ENCODE assay signal across 11 mouse cellular contexts in genomic region chr13:99857879-99858278, GRCm38 (mm10). TPM values are rescaled to one million over a fixed set of nuclear protein-coding genes. Genes with fewer than 3 reads are reported as not detected.
A peak's percentile ranks its signal among the peaks of the same experiment; 100 is the strongest.
DNase-seq lines count a peak whose midpoint lies in the region; ATAC-seq and TF ChIP-seq lines count a peak whose summit lies in the region.
"Had no signal": no experiment of that assay in that cellular context is flagged by ENCODE, and none has a peak within 500 bp of the region (broad histone marks: within the 10 kb centered on the region; RNA-seq: fewer than 3 reads in every experiment).

No protein-coding gene starts in this region.

- no peak overlapping the region for H3K27ac ChIP-seq in cerebellum, adult 2 months (ENCODE audit: insufficient read depth, low read length)
- H3K27ac ChIP-seq in lung, postnatal 0 days (ENCODE audit: low read length): no peak overlapping the region
- no peak overlapping the region for H3K27ac ChIP-seq in heart, embryonic 10.5 days

- DNase-seq in cerebellum, postnatal 14 days: peak; percentile 37 to 50
- DNase-seq in cerebellum, adult 2 months: no peak
- DNase-seq in lung, postnatal 0 days (ENCODE audit: low spot score): peak; percentile 31
- no peak for DNase-seq in lung, adult 2 months
- DNase-seq in heart, embryonic 10.5 days (ENCODE audit: low spot score): peak; percentile 51
- no peak for DNase-seq in cerebellum, adult 11-12 months
- DNase-seq: cerebellum, adult 8-10 months had no signal

- no peaks in the 10 kb centered on the region for H3K27me3 ChIP-seq in cerebellum, adult 2 months (ENCODE audit: control insufficient read depth, insufficient read depth, low read length)
- no peaks in the 10 kb centered on the region for H3K27me3 ChIP-seq in lung, postnatal 0 days (replicated peaks; ENCODE audit: insufficient read depth, low read length)
- no peaks in the 10 kb centered on the region for H3K27me3 ChIP-seq in heart, embryonic 10.5 days (ENCODE audit: insufficient read depth, poor library complexity, severe bottlenecking)

- ATAC-seq in lung, postnatal 0 days: peak; percentile 37; the same call in 1 of the 2 replicates
- ATAC-seq in megakaryocyte progenitor cell, adult 5-6 weeks (replicated peaks; ENCODE audit: poor library complexity): peak; percentile 46; the same call in 1 of the 2 replicates
- ATAC-seq in activated CD4-positive, CD25-positive, alpha-beta regulatory T cell, adult 4 months: no peak

- no peak overlapping the region for H3K9ac ChIP-seq in lung, postnatal 0 days (replicated peaks; ENCODE audit: low read depth)

- TF ChIP-seq CTCF in cerebellum, adult 2 months (IDR thresholded peaks at IDR 0.05; ENCODE audit: borderline replicate concordance, insufficient read depth, low read depth, low read length): no peak
- no peak for TF ChIP-seq CTCF in lung, postnatal 0 days (IDR thresholded peaks at IDR 0.05)
- TF ChIP-seq CTCF in lung, adult 2 months (IDR thresholded peaks at IDR 0.05; ENCODE audit: insufficient read depth, low read length): no peak

- H3K4me3 ChIP-seq in cerebellum, adult 2 months (replicated peaks; ENCODE audit: insufficient read depth, low read depth, low read length): no peak overlapping the region
- no peak overlapping the region for H3K4me3 ChIP-seq in lung, postnatal 0 days (ENCODE audit: low read depth, low read length)
- no peak overlapping the region for H3K4me3 ChIP-seq in lung, adult 2 months (replicated peaks; ENCODE audit: extremely low read depth, low read depth, low read length)
- no peak overlapping the region for H3K4me3 ChIP-seq in heart, embryonic 10.5 days

- H3K4me1 ChIP-seq in cerebellum, adult 2 months (ENCODE audit: control insufficient read depth, insufficient read depth, low read length): no peaks in the 10 kb centered on the region
- no peaks in the 10 kb centered on the region for H3K4me1 ChIP-seq in lung, postnatal 0 days (ENCODE audit: insufficient read depth, low read depth, low read length)
- no peaks in the 10 kb centered on the region for H3K4me1 ChIP-seq in lung, adult 2 months (ENCODE audit: control insufficient read depth, insufficient read depth, low read length)
- peaks cover 7% of the 10 kb centered on the region; the same call in 1 of the 2 replicates for H3K4me1 ChIP-seq in heart, embryonic 10.5 days

- H3K36me3 ChIP-seq in lung, postnatal 0 days (ENCODE audit: insufficient read depth, low read length): no peaks in the 10 kb centered on the region
- no peaks in the 10 kb centered on the region for H3K36me3 ChIP-seq in heart, embryonic 10.5 days

- no peak for TF ChIP-seq POLR2A in cerebellum, adult 2 months (IDR thresholded peaks at IDR 0.05; ENCODE audit: borderline replicate concordance, insufficient read depth, low read length)
- TF ChIP-seq POLR2A in lung, adult 2 months (IDR thresholded peaks at IDR 0.05; ENCODE audit: borderline replicate concordance, extremely low read depth, low read depth, low read length): no peak

- H3K9me3 ChIP-seq in lung, postnatal 0 days (ENCODE audit: low read length): no peaks in the 10 kb centered on the region
- no peaks in the 10 kb centered on the region for H3K9me3 ChIP-seq in heart, embryonic 10.5 days

- 29% methylated on average over 2 of the region's 2 CpGs for WGBS in cerebellum, adult 2 months
- WGBS in lung, postnatal 0 days: 47% methylated on average over 2 of the region's 2 CpGs
- 29% methylated on average over 2 of the region's 2 CpGs for WGBS in lung, adult 2 months
- WGBS in heart, embryonic 10.5 days: 40% methylated on average over 2 of the region's 2 CpGs

- TF ChIP-seq EP300 in lung, postnatal 0 days (IDR thresholded peaks at IDR 0.05): peak; percentile 61

- no peak overlapping the region for H3K4me2 ChIP-seq in lung, postnatal 0 days (replicated peaks; ENCODE audit: low read depth, low read length)

RNA-seq across cellular contexts. Expression of gene Cartpt, which starts 43.0 kb away (rescaled TPM):
- polyA plus RNA-seq in cerebellum, adult 2 months (2012; rRNA removed): 5.3 and 6.0 TPM in 2 replicates
- polyA plus RNA-seq in lung, postnatal 0 days (2015; fragmentation: Nextera tagmentation; extraction: Ambion mirVana): 0.27 and 0.64 TPM in 2 replicates
- 0.21 TPM in 1 of 2 replicates, not detected in the other for polyA plus RNA-seq in lung, adult 2 months (2012; rRNA removed)
- 0.33 TPM in 1 of 2 replicates, not detected in the other for polyA plus RNA-seq in heart, embryonic 10.5 days (2016; fragmentation: Nextera tagmentation; extraction: Ambion mirVana)
- total RNA-seq in megakaryocyte progenitor cell, adult 5-6 weeks (2015): not detected in 2 replicates
- not detected in 2 replicates for total RNA-seq in megakaryocyte progenitor cell, adult 5-6 weeks (2017)
- polyA plus RNA-seq in activated CD4-positive, CD25-positive, alpha-beta regulatory T cell, adult 4 months (2017; shearing (Covaris generic)): not detected
- total RNA-seq: neutrophil, adult 5-6 weeks had no signal
- polyA plus RNA-seq: C2C12 had no signal

Comparison
In these comparisons a context has a peak if more than half of its experiments do, and no peak if none do; other contexts are left out.
1. DNase-seq: peak in cerebellum, postnatal 14 days (2 of 2), lung, postnatal 0 days (single experiment) and heart, embryonic 10.5 days (single experiment); none in cerebellum, adult 2 months (0 of 2), lung, adult 2 months (single experiment) and cerebellum, adult 11-12 months (single experiment).